Mouse (Mus musculus) stomach, postnatal 0 days (tissue): ENCODE data around the gene Pcmt1. TPM values are rescaled to one million over a fixed set of nuclear protein-coding genes. Genes with fewer than 3 reads are reported as not detected.

Experiments used
- ATAC-seq: fragments of 200-750 bp; cut with Nextera tagmentation; 2 replicates; pipeline ENCODE4 v1.8.0; 2017; ENCODE audit not compliant: low FRiP score, low TSS enrichment
- DNase-seq: peaks from one replicate; pipeline ENCODE4 v3.0.0-alpha.2; 2016; ENCODE audit warnings: low spot score
- H3K27ac ChIP-seq: fragments of 300-500 bp; sonication (generic); replicated peaks from 2 replicates; pipeline ENCODE4 v1.5.1; 2014; ENCODE audit warnings: mild to moderate bottlenecking, control low read depth
- H3K27me3 ChIP-seq: fragments of 300-500 bp; sonication (generic); 2 replicates; pipeline ENCODE4 v1.6.1; 2014; ENCODE audit warnings: low read length; ENCODE audit not compliant: control insufficient read depth, insufficient read depth
- H3K36me3 ChIP-seq: fragments of 300-500 bp; sonication (generic); 2 replicates; pipeline ENCODE4 v1.6.1; 2014; ENCODE audit warnings: low read length, mixed read lengths; ENCODE audit not compliant: control insufficient read depth, insufficient read depth
- H3K4me1 ChIP-seq: fragments of 300-500 bp; sonication (generic); replicated peaks from 2 replicates; pipeline ENCODE4 v1.6.1; 2014; ENCODE audit warnings: antibody characterized with exemption; ENCODE audit not compliant: control insufficient read depth, insufficient read depth
- H3K4me2 ChIP-seq: fragments of 300-500 bp; sonication (generic); replicated peaks from 2 replicates; pipeline ENCODE4 v1.6.1; 2014; ENCODE audit warnings: low read depth, mild to moderate bottlenecking, control low read depth, moderate library complexity
- H3K4me3 ChIP-seq: fragments of 300-500 bp; sonication (generic); 2 replicates; pipeline ENCODE4 v1.5.1; 2014; ENCODE audit warnings: low read depth, low read length, control low read depth
- H3K9ac ChIP-seq: fragments of 300-500 bp; sonication (generic); 2 replicates; pipeline ENCODE4 v1.6.1; 2014; ENCODE audit warnings: mild to moderate bottlenecking, low read length, control low read depth, mixed read lengths
- H3K9me3 ChIP-seq: fragments of 300-500 bp; sonication (generic); 2 replicates; pipeline ENCODE4 v1.6.1; 2016; ENCODE audit warnings: low read length; ENCODE audit not compliant: control insufficient read depth
- CTCF ChIP-seq: IDR thresholded peaks from 2 replicates; pipeline ENCODE4 v1.5.1; 2016; ENCODE audit warnings: antibody characterized with exemption, low read depth, mild to moderate bottlenecking, moderate library complexity
- EP300 ChIP-seq: optimal IDR thresholded peaks from 2 replicates; pipeline ENCODE3; 2016; ENCODE audit warnings: antibody characterized with exemption
- WGBS: fragments of 180-500 bp; shearing (Covaris S2); extraction: QIAGEN DNeasy Blood & Tissue Kit; methylation state at CpG from one replicate; pipeline ENCODE4 v1.1.7; 2014; 5-methylcytosine and 5-hydroxymethylcytosine counted together
- polyA plus RNA-seq: library from polyadenylated mRNA; unstranded; fragments of >200 nt; fragmentation: Nextera tagmentation; extraction: Ambion mirVana; gene quantifications from 2 replicates; pipeline ENCODE4 v1.2.1, GENCODE M21; 2015

Pcmt1 gene
- polyA plus RNA-seq, 1 experiment from 2014 or later = 65.7 TPM

DNA sequence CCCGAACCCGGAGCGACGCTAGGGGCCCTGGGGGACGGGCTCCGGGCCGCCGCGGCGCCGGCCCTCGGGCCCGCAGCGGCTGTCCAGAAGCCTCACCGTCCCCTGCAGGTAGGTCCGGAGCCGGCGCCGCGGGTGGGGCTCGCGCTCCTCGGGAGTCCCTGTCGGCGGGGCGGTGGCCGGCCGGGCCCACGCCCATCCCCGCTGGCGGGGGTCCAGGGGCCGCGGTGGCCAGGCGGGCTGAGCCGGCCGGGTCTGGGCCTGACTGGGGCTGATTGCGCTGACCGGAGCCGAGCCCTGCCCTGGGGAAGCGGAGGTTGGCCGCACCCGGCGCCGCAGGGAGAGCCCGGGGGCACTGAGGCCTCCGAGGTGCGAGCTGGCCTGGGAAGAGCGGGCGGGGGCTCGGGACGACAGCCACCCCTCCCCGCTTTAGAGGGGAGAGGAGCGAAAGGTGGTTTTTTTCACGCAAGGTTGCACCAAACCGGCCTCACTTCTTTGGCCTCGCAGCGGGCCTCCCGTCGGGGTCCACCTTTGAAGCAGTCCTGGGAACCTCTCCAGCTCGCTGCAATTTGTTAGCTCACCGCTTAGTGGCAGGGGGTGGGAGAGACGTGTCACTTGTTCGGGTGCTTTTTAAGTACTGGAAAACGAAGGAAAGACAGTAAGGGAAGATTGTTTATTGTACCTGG lies 548 bp upstream of the Pcmt1 start:
- H3K27me3 ChIP-seq = no peaks in the 10 kb centered on the region
- peak; percentile 57 for TF ChIP-seq CTCF
- no peak for TF ChIP-seq EP300
- H3K4me1 ChIP-seq = peaks cover 6% of the 10 kb centered on the region; the same call in 1 of the 2 replicates
- peak overlapping the region; percentile 100 for H3K9ac ChIP-seq
- ATAC-seq = peak; percentile 94
- H3K4me2 ChIP-seq = peak overlapping the region; percentile 74
- H3K27ac ChIP-seq = peak overlapping the region; percentile 99
- no peaks in the 10 kb centered on the region for H3K36me3 ChIP-seq
- DNase-seq = peak; percentile 86
- peak overlapping the region; percentile 98 for H3K4me3 ChIP-seq
- under 1% methylated on average over 34 of the region's 64 CpGs for WGBS
- H3K9me3 ChIP-seq = no peaks in the 10 kb centered on the region

DNA sequence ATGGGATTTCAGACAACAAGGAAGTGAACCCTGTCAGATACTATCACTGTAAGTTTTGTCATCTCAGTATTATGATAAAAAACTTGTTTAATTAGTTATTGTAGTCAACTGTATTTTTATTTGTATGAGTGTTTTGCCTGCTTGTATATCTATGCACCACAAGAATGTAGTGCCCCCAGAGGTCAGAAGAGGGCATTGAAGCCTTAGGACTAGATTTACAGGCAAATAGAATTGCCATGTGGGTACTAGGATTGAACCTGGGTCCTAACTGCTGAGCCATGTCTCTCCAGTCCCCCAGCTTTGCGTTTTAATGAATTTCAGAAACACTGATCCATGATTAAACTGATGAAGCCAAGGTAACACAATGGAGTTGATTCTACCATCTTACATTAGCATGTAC lies 7.3 kb downstream of the Pcmt1 start:
- WGBS = 55% methylated on average over 1 of the region's 1 CpGs
- no peaks in the 10 kb centered on the region for H3K36me3 ChIP-seq
- TF ChIP-seq EP300 (no peak), CTCF (peak; percentile 64)
- no peaks in the 10 kb centered on the region for H3K4me1 ChIP-seq
- H3K9ac ChIP-seq = no peak overlapping the region
- no peak overlapping the region for H3K4me2 ChIP-seq
- H3K4me3 ChIP-seq = no peak overlapping the region
- no peaks in the 10 kb centered on the region for H3K27me3 ChIP-seq
- ATAC-seq (no peak), DNase-seq (no peak)
- no peaks in the 10 kb centered on the region for H3K9me3 ChIP-seq
- H3K27ac ChIP-seq = no peak overlapping the region

DNA sequence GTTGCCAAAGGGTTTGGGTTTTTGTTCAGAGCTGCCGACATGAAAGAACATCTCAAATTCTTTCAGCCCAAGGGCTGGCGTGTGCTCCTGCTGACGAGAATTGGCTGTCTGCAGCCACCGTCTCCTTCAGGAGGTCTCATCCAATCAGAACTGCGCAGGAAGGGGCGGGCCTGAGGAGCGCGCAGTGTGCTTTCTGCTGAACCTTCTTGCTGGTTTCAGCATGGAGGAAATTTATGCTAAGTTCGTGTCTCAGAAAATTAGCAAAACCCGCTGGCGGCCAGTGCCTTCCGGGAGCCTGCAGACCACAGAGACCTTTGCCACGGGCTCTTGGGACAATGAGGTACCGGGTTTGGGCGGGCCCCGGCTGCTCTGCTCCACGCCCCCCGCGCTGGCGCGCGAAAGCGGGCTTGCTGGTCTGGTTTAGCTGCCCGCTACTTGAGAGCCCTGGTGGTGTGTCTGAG lies 13.6 kb downstream of the Pcmt1 start, which contains the start of gene Nup43:
Nup43 (plus strand) TSS at position 162 of the 461 bp plus-strand sequence.
- no peaks in the 10 kb centered on the region for H3K9me3 ChIP-seq
- H3K27ac ChIP-seq = 0 out of 2 replicates have a peak within 1 kb of the TSS, but pooled peaks have one; percentile 30
- peak within 1 kb of the TSS; percentile 69 for H3K9ac ChIP-seq
- DNase-seq (peak; percentile 91), ATAC-seq (peak; percentile 88)
- H3K27me3 ChIP-seq = no peaks in the 10 kb centered on the region
- H3K4me3 ChIP-seq = peak within 1 kb of the TSS; percentile 70
- no peak for TF ChIP-seq EP300
- TF ChIP-seq CTCF = no peak
- peak within 1 kb of the TSS; percentile 76 for H3K4me2 ChIP-seq
- no peaks in the 10 kb centered on the region for H3K36me3 ChIP-seq
- WGBS = 0% methylated on average over 24 of the region's 24 CpGs
- H3K4me1 ChIP-seq = 0 out of 2 replicates have a peak, but pooled peaks cover 2% of the 10 kb centered on the region

DNA sequence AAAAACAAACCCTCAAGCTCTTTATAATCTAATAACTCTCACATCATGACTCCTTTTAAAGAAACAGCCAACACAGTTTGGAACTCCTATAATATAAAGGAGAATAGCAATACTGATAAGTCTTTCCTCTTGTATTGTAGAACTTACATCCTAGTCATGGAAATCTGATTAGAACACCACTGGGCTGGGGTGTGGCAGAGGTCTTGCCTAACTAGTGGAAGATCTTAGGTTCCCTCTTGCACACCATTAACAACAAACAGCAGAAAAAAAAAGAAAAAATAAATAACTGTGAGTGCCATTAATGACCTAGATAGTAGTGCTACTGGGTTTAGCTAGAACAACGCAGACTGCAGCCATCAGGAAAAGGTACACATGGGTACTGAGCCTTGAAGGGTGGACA lies 16.0 kb downstream of the Pcmt1 start:
- TF ChIP-seq EP300 (no peak), CTCF (no peak)
- no peak overlapping the region for H3K27ac ChIP-seq
- no peak overlapping the region for H3K9ac ChIP-seq
- 0 out of 2 replicates have a peak, but pooled peaks cover 2% of the 10 kb centered on the region for H3K4me1 ChIP-seq
- ATAC-seq (no peak), DNase-seq (no peak)
- H3K4me3 ChIP-seq = no peak overlapping the region
- no peaks in the 10 kb centered on the region for H3K27me3 ChIP-seq
- WGBS = 89% methylated on average over 1 of the region's 1 CpGs
- H3K4me2 ChIP-seq = no peak overlapping the region
- H3K36me3 ChIP-seq = no peaks in the 10 kb centered on the region
- H3K9me3 ChIP-seq = no peaks in the 10 kb centered on the region

DNA sequence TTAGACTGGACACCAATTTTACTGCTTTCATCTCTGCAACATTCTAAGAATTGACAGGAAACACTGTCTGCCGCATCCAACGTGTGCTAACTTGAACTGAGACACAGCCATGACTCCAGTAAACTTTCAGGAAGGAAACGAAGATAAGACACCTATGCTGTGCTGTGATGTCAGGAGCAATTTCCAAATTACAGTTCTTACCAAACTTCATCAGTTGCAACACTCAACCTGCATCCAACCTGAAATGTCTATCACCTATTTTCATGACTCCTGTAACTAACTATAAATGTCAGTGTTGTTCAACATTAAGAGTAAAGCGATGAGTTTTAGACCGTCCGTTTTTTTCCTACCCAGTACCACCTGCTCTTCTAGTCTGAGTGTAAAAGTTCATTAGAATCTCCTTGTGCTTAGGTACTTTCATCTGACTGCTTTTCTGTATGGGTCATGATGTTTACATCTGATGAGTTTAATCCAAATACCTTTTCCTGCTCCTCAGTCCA lies 16.9 kb downstream of the Pcmt1 start:
- Histone ChIP-seq H3K4me2 (peak overlapping the region; percentile 81), H3K36me3 (no peaks in the 10 kb centered on the region), H3K9ac (peak overlapping the region; percentile 79; the same call in 1 of the 2 replicates), H3K9me3 (no peaks in the 10 kb centered on the region), H3K27me3 (no peaks in the 10 kb centered on the region), H3K4me3 (peak overlapping the region; percentile 81), H3K27ac (no peak overlapping the region; the same call in 1 of the 2 replicates), H3K4me1 (0 out of 2 replicates have a peak, but pooled peaks cover 2% of the 10 kb centered on the region)
- no peak for ATAC-seq
- no peak for TF ChIP-seq EP300
- TF ChIP-seq CTCF = no peak
- DNase-seq = no peak
- WGBS = 52% methylated on average over 6 of the region's 6 CpGs
